Mouse (Mus musculus) forebrain, embryonic 10.5 days (tissue): ENCODE results near the gene Cdh23. TPM values are rescaled to one million over a fixed set of nuclear protein-coding genes. Genes with fewer than 3 reads are reported as not detected.
"Not testable (repeated sequence)": the region's sequence is repeated elsewhere in the genome, so short reads cannot be mapped to it uniquely, and the experiment has no call there.

Source experiments
- DNase-seq: peaks from one replicate; pipeline ENCODE4 v3.0.0-alpha.2; 2017; ENCODE audit warnings: low spot score; ENCODE audit errors: extremely low spot score
- H3K27ac ChIP-seq: fragments of 300-500 bp; sonication (generic); 2 replicates; pipeline ENCODE4 v1.5.1; 2016; ENCODE audit warnings: mild to moderate bottlenecking
- H3K27me3 ChIP-seq: fragments of 300-500 bp; sonication (generic); 2 replicates; pipeline ENCODE4 v1.6.1; 2016; ENCODE audit warnings: mild to moderate bottlenecking; ENCODE audit not compliant: poor library complexity, severe bottlenecking
- H3K36me3 ChIP-seq: fragments of 300-500 bp; sonication (generic); replicated peaks from 2 replicates; pipeline ENCODE4 v1.6.1; 2016; ENCODE audit warnings: mild to moderate bottlenecking, moderate library complexity
- H3K4me1 ChIP-seq: fragments of 300-500 bp; sonication (generic); 2 replicates; pipeline ENCODE4 v1.6.1; 2016
- H3K4me3 ChIP-seq: fragments of 300-500 bp; sonication (generic); 2 replicates; pipeline ENCODE4 v1.5.1; 2016; ENCODE audit warnings: mild to moderate bottlenecking, moderate library complexity
- H3K9me3 ChIP-seq: fragments of 300-500 bp; sonication (generic); 2 replicates; pipeline ENCODE4 v1.6.1; 2016; ENCODE audit warnings: mild to moderate bottlenecking, moderate library complexity
- WGBS: fragments of 180-500 bp; shearing (Covaris S2); methylation state at CpG from one replicate; pipeline ENCODE4 v1.1.7; 2016; 5-methylcytosine and 5-hydroxymethylcytosine counted together
- polyA plus RNA-seq: library from polyadenylated mRNA; unstranded; fragments of >200 nt; fragmentation: Nextera tagmentation; extraction: Ambion mirVana; gene quantifications from 2 replicates; pipeline ENCODE4 v1.2.1, GENCODE M21; 2016

Gene Cdh23
- polyA plus RNA-seq, 1 experiment from 2014 or later: 0.32 TPM

DNA sequence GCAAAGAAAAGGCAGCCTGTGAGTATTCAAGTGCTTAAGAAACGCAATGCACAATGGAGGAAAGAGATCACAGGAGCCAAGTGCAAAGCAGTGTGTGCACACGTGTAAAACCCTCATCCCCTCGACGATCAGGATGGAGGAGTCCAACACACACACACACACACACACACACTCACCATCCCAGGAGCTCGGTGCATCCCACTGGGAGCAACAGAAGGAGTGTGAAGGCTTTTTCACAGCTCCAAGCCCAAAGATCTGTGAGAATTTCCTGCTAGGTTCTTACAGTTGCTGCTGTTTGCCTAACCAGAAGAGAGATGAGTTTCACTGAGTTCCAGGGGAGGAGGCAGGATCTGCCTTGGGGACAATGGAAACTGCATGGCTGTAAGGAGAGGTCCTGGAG is 35.5 kb upstream of the Cdh23 start:
- H3K27me3 ChIP-seq: peaks cover 72% of the 10 kb centered on the region
- DNase-seq: no peak

DNA sequence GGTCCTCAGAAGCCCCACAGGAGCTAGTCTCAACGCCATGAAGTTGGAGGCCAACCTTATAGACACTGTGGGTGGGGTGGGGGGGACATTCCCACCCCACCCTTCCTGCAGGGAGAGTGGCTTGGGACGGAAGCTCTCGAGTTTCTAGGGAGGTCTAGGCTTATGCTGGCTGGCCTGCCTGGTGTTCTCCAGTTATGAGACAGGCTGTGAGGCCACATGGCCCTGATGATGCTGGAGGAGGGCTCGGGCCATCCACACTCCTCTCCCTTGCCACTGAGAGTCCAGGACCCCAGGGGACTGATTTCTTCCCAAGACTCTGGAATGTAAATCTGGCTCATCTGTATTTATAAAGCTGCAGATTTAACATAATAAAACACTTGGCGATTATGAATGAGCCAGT is 31.0 kb upstream of the Cdh23 start:
- WGBS: 38% methylated on average over 5 of the region's 5 CpGs

More for the DNA sequence above, 35.5 kb upstream of the Cdh23 start:
- no peaks in the 10 kb centered on the region for H3K9me3 ChIP-seq
- peaks cover 17% of the 10 kb centered on the region for H3K4me1 ChIP-seq
- 14% methylated on average over 5 of the region's 5 CpGs for WGBS
- H3K36me3 ChIP-seq: no peaks in the 10 kb centered on the region; the same call in 1 of the 2 replicates
- peak overlapping the region; percentile 15; the same call in 1 of the 2 replicates for H3K27ac ChIP-seq
- no peak overlapping the region for H3K4me3 ChIP-seq

DNA sequence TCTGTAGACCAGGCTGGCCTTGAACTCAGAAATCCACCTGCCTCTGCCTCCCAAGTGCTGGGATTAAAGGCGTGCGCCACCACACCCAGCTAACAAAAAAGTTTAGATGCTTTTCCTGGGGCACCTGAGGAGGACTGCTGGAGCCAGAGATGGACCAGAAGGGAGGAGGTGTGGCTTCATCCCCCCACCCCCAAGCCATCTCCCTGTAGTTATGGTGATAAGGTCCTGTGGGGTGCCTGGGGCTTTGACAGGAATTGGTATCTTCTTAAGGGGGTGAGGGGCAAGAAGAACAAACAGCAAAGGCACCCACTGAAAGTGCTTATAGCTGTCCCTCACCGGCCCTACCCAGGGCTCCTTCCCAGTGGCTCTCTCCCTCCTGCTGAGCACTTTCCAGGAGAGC is 30.6 kb upstream of the Cdh23 start:
- Histone ChIP-seq H3K27me3 (peaks cover 57% of the 10 kb centered on the region), H3K27ac (no peak overlapping the region), H3K36me3 (no peaks in the 10 kb centered on the region; the same call in 1 of the 2 replicates), H3K4me1 (peaks cover 10% of the 10 kb centered on the region), H3K4me3 (no peak overlapping the region), H3K9me3 (no peaks in the 10 kb centered on the region)
- 59% methylated on average over 3 of the region's 3 CpGs for WGBS
- DNase-seq: no peak

More for the DNA sequence above, 31.0 kb upstream of the Cdh23 start:
- H3K27me3 ChIP-seq: peaks cover 61% of the 10 kb centered on the region
- no peak for DNase-seq
- no peak overlapping the region for H3K27ac ChIP-seq
- H3K4me3 ChIP-seq: no peak overlapping the region
- H3K9me3 ChIP-seq: no peaks in the 10 kb centered on the region
- peaks cover 12% of the 10 kb centered on the region for H3K4me1 ChIP-seq
- H3K36me3 ChIP-seq: no peaks in the 10 kb centered on the region; the same call in 1 of the 2 replicates

DNA sequence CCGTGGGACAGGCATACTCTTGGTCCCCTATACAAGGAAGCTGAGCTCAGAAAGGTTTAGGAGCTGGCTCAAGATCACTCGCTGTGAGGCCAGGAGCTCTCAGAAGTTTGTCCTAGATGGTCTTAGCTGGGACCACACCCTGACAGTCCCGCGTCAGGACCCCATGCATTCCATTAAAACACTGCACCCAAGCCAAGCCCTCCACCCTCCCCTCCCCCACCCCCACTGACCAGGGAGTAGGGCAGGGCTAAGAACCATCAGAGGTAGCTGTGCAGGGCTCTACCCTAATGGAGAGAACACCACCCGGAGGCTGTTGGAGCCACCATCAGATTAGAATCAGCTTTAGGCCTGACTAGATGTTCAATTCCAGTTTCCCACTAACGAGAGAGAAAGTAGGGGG is 28.2 kb upstream of the Cdh23 start:
- 74% methylated on average over 6 of the region's 6 CpGs for WGBS
- peaks cover 39% of the 10 kb centered on the region for H3K27me3 ChIP-seq
- DNase-seq: no peak

DNA sequence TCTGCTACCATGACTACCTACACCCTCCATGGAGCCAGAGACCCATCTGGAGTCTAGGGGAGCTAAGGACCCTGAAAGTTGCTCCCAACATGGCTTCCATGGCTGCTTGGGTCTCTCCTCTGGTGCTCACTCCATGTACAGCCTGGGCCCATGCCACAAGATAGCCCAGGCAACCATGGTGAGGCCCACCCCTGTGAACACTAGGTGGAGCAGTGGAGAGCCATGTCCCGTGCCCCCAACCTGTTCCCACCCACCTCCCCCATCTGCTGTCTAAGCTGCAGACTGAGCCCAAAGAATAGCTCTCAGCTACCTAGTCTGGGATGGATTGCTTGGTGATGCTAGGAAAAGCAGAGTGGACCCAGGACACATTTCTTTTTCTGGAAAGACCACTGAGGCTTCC is 27.1 kb upstream of the Cdh23 start:
- Histone ChIP-seq H3K4me1 (peaks cover 11% of the 10 kb centered on the region; the same call in 1 of the 2 replicates), H3K36me3 (no peaks in the 10 kb centered on the region), H3K9me3 (no peaks in the 10 kb centered on the region), H3K27me3 (peaks cover 27% of the 10 kb centered on the region), H3K4me3 (no peak overlapping the region), H3K27ac (no peak overlapping the region)
- DNase-seq: no peak
- 47% methylated on average over 1 of the region's 1 CpGs for WGBS

More for the DNA sequence above, 28.2 kb upstream of the Cdh23 start:
- Histone ChIP-seq H3K27ac (no peak overlapping the region), H3K36me3 (no peaks in the 10 kb centered on the region; the same call in 1 of the 2 replicates), H3K4me3 (no peak overlapping the region), H3K4me1 (peaks cover 11% of the 10 kb centered on the region; the same call in 1 of the 2 replicates), H3K9me3 (no peaks in the 10 kb centered on the region)

DNA sequence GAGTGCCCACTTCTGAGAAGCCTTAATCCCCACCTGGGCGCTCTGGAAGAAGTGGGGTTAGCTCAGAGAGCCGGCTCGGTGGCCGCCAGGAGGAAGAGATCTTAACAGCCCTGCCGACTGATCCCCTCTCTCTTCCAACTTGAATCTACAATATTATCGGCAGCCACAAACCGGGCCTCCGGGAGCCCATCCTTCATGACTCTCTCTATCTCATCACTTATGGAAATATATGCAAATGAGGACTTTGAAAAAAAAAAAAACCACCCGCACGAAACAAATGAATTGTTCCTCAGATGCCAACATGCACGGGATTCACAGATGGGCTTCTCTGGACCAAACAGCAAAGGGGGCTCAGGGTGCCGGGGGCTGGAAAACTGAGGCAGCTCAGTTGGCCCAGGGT is 25.4 kb upstream of the Cdh23 start:
- H3K27me3 ChIP-seq: peaks cover 15% of the 10 kb centered on the region; the same call in 1 of the 2 replicates
- no peaks in the 10 kb centered on the region for H3K9me3 ChIP-seq
- WGBS: 60% methylated on average over 12 of the region's 12 CpGs
- H3K4me1 ChIP-seq: peaks cover 11% of the 10 kb centered on the region; the same call in 1 of the 2 replicates
- no peaks in the 10 kb centered on the region for H3K36me3 ChIP-seq
- no peak overlapping the region for H3K4me3 ChIP-seq
- no peak overlapping the region for H3K27ac ChIP-seq
- no peak for DNase-seq

DNA sequence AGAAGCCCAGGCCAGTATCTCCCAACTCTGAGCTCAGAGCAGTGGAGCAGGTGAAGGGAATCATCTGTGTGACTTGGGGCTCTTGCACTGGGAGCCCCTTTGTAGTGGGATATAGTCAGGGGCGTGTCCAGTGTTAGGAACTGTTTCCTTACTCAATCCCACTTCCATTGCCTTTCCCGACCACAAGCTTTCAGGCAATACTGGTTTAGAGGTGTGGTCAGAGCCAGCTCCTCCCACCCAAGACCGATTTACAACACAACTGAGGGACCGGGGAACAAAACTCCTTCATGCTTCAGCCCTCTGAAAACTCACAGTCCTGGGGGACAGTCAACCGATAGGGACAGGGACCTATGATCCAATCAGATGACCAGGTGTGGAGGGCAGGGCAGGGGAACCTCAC is 24.2 kb upstream of the Cdh23 start:
- H3K27ac ChIP-seq: no peak overlapping the region
- no peak overlapping the region for H3K4me3 ChIP-seq
- no peak for DNase-seq
- peaks cover 2% of the 10 kb centered on the region; the same call in 1 of the 2 replicates for H3K9me3 ChIP-seq
- H3K4me1 ChIP-seq: peaks cover 11% of the 10 kb centered on the region; the same call in 1 of the 2 replicates
- peaks cover 10% of the 10 kb centered on the region; the same call in 1 of the 2 replicates for H3K27me3 ChIP-seq
- H3K36me3 ChIP-seq: peaks cover 6% of the 10 kb centered on the region
- WGBS: 88% methylated on average over 5 of the region's 5 CpGs

DNA sequence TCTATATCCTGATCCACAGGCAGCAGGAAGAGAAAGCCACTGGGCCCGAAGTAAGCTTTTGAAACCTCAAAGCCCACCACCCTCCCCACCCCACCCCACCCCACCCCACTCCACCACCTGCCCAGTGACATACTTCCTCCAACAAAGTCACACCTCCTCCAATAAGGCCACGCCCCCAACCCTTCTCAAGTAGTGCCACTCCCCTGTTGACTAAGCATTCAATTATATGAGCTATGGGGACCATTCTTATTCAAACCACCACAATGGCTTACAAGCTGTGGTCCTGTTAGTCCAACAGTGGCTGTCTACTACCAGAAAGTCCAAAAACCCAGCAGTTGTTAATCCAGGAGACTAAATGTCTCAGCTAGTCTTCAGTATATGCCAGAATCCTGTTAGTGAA is 22.2 kb upstream of the Cdh23 start:
- Histone ChIP-seq H3K27me3 (0 out of 2 replicates have a peak, but pooled peaks cover 5% of the 10 kb centered on the region), H3K27ac (no peak overlapping the region), H3K4me1 (peaks cover 11% of the 10 kb centered on the region; the same call in 1 of the 2 replicates), H3K4me3 (no peak overlapping the region), H3K36me3 (peaks cover 20% of the 10 kb centered on the region), H3K9me3 (peaks cover 18% of the 10 kb centered on the region; the same call in 1 of the 2 replicates)
- no peak for DNase-seq
- WGBS: 81% methylated on average over 2 of the region's 2 CpGs

DNA sequence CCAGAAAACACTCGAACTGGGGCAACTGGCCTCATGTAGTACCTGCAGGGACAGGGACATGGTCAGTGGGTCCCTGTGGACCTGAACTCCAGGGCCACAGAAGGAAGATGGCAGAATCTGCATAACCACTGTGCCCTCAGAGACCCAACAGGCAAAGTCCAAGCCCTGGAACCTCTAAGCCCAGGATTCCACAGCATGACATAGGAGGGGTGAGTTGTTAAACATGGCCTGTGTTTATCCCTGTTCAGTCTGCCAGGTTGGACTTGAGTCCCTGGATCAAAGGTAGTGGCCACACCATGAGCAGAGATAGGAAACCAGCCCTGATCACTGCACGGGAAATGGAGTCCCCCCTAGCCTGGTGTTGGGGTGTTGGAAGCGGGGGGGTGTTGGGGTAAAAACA is 20.2 kb upstream of the Cdh23 start:
- H3K4me3 ChIP-seq: no peak overlapping the region
- peaks cover 20% of the 10 kb centered on the region for H3K36me3 ChIP-seq
- no peak overlapping the region for H3K27ac ChIP-seq
- DNase-seq: no peak
- H3K27me3 ChIP-seq: 0 out of 2 replicates have a peak, but pooled peaks cover 5% of the 10 kb centered on the region
- H3K4me1 ChIP-seq: peaks cover 6% of the 10 kb centered on the region; the same call in 1 of the 2 replicates
- peaks cover 24% of the 10 kb centered on the region; the same call in 1 of the 2 replicates for H3K9me3 ChIP-seq
- 91% methylated on average over 3 of the region's 3 CpGs for WGBS

DNA sequence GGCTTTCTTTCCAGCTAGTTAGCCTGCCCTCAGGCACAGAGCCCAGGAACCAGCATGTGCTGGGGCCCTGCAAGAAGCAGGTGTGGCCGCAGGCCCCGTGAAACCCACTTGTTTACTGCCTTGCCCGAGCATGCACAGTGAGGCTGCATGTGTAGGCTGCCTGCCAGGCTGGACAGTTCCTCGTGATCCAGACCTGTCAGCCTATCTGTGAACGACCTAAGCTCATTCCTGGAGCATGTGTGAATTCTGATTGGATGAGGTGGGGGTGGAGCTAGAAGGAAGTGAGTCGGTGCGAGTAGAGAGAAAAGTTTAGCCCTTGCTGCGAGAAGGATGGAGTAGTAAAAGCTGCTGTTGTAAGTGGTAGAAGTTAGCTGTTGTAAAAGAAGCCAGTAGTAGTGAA is 16.0 kb upstream of the Cdh23 start:
- not testable (repeated sequence) for H3K4me1 ChIP-seq, H3K27ac ChIP-seq, H3K27me3 ChIP-seq, DNase-seq, H3K4me3 ChIP-seq
- Histone ChIP-seq H3K36me3 (peaks cover 20% of the 10 kb centered on the region), H3K9me3 (peaks cover 24% of the 10 kb centered on the region; the same call in 1 of the 2 replicates)
- 74% methylated on average over 8 of the region's 8 CpGs for WGBS

DNA sequence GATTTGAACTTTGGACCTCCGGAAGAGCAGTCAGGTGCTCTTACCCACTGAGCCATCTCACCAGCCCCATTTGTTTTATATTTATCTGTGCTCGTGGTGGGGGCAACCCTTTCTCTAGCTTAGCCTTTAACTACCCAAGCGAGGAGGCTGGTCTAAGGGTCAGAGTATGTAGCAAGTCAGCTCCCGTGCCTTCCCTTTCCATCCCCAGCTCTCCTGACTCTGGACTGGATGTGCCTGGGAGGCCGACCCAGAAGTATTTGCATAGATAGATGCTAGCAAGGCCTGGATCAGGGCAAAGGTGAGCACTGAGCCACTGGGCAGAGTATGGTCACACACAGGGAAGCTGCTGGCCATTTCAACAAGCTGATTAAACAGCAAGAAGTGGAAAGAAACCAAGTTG is 12.5 kb upstream of the Cdh23 start:
- Histone ChIP-seq H3K9me3 (peaks cover 10% of the 10 kb centered on the region; the same call in 1 of the 2 replicates), H3K27ac (no peak overlapping the region), H3K36me3 (peaks cover under 1% of the 10 kb centered on the region; the same call in 1 of the 2 replicates), H3K27me3 (no peaks in the 10 kb centered on the region), H3K4me1 (no peaks in the 10 kb centered on the region), H3K4me3 (no peak overlapping the region)
- DNase-seq: no peak
- 87% methylated on average over 5 of the region's 5 CpGs for WGBS

DNA sequence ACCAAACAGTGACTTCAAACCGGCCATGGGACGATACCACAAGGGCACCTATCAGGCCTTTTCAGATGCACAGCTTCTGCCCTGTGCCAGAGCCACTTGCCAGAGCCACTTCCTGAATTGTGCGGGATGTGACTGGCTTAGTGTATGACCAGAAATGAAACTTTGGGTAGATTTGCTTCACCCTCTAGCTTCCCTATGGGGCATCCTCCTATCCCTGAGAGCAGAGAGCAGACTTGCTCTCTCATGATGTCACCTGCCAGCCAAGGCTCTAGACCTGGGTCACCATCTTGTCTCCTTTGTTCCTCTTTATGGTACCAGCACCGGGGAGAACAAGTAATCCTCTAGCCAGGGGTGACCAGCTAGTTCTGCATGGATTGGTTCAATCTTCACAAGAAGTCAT is 10.0 kb upstream of the Cdh23 start:
- Histone ChIP-seq H3K27me3 (no peaks in the 10 kb centered on the region), H3K4me1 (no peaks in the 10 kb centered on the region), H3K27ac (no peak overlapping the region), H3K36me3 (no peaks in the 10 kb centered on the region), H3K9me3 (no peaks in the 10 kb centered on the region), H3K4me3 (no peak overlapping the region)
- 85% methylated on average over 4 of the region's 4 CpGs for WGBS
- DNase-seq: no peak

DNA sequence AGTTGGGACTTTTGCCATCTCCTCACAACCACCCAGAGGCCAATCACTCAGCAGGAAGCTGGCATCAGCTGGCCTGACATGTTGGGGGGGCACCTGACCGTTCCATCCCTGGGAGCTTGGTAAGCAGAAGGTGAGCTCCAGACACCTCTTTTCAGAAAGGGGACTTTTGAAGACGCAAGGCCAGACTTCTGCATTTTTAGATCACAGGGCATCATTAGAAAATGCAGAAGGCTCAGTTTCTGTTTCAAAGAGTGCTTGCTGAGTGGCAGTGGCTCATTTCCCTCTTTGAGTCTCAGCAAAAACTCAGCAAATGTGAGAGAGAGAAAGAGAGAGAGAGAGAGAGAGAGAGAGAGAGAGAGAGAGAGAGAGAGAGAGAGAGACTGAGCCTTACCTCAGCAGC is 8.8 kb upstream of the Cdh23 start:
- H3K36me3 ChIP-seq: no peaks in the 10 kb centered on the region
- H3K4me3 ChIP-seq: no peak overlapping the region
- WGBS: 81% methylated on average over 2 of the region's 2 CpGs
- H3K9me3 ChIP-seq: no peaks in the 10 kb centered on the region
- H3K4me1 ChIP-seq: no peaks in the 10 kb centered on the region
- H3K27me3 ChIP-seq: no peaks in the 10 kb centered on the region
- DNase-seq: no peak
- H3K27ac ChIP-seq: no peak overlapping the region
